Mouse (Mus musculus) NIH3T3 (cell line): Measurements from ENCODE around the gene R3hdm4.
"Not testable (repeated sequence)": the region's sequence is repeated elsewhere in the genome, so short reads cannot be mapped to it uniquely, and the experiment has no call there.

Experiments
- DNase-seq: peaks from one replicate; pipeline ENCODE4 v3.0.0-alpha.2; 2012; ENCODE audit warnings: low read depth

R3hdm4 gene

GRCm38 (mm10) chr10:79897316-79898245, 23.4 kb downstream of the R3hdm4 start:
- no peak for DNase-seq

DNA sequence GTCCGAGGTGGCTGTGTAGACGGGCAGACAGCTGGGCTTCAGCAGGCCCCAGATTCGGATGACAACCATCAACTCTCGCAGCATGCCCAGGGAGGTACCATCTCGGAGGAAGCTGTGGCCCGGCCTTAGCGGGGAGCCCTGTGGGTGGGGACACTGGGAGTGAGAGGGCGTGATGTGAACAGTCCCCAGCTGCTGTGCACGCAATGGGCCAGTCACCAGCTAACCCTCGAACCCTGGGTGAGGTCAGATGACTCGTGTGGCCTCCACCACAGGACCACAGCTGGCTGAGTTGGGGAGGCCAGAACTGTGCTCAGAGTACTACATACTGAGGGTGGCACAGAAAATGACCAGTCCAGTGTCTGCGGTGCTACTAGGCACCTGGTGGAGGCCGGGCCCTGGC, 24.2 kb downstream of the R3hdm4 start:
- DNase-seq: no peak

- DNase-seq: no peak
These were observed 24.7 kb downstream of the R3hdm4 start for GRCm38 (mm10) chr10:79896306-79896705.

- peak; percentile 89 for DNase-seq
These were observed 28.4 kb downstream of the R3hdm4 start for GRCm38 (mm10) chr10:79892451-79893118.

- DNase-seq: no peak
These were observed 30.3 kb downstream of the R3hdm4 start, which contains the start of gene Cfd for GRCm38 (mm10) chr10:79890670-79891069. Gene Cfd, plus strand, starts transcription at chr10:79890853.

DNA sequence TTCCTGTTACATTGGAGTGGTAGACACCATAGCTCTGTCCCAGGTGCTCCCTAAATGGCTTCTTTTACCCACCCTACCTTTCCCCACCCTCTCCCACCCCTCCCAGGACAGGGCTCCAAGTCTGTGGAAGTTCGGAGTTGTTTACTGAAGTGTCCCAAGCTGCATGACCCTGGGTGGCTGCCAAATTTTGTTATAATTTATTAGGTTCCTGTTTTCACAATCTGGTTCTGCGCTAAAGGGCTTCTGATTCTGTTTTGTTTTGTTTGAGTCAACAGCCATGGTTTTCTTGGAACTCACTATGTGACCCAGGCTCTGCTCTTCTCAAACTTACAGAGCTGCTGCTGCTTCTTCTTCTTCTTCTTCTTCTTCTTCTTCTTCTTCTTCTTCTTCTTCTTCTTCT, 31.6 kb downstream of the R3hdm4 start:
- DNase-seq: no peak

DNA sequence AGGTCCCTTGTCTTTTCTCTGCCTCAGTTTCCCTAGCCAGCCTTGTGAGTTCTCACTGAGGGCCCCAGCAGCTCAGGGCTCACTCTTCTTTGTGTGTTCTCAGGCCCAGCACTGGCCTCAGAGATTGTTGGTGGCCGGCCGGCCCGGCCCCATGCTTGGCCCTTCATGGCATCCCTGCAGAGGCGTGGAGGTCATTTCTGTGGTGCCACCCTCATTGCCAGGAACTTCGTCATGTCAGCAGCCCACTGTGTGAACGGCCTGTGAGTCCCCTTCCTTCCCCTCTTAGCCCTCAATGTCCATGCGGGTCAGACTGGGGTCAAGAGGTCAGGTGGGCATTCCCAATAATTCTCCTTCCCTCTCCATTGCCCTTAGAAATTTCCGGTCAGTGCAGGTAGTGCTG, 34.4 kb downstream of the R3hdm4 start:
- DNase-seq: no peak

- no peak for DNase-seq
These were observed 35.0 kb downstream of the R3hdm4 start, which contains the start of gene Elane for GRCm38 (mm10) chr10:79886054-79886453. Gene Elane, plus strand, starts transcription at chr10:79886247.

DNA sequence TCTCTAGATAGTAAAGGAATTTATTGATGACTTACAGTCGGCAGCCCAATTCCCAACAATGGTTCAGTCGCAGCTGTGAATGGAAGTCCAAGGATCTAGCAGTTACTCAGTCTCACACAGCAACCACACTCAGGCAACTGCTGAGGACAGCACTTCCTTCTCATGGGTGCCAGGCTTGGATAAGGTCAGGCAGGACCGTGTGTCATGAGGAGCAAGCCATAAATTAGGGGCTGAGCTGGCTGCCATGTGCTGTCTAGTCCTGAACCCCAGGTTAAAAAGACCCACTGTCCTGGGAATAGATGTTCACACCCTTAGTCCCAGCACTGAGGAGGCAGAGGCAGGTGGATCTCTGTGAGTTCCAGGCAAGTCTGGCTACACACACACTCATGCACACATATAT, 36.1 kb downstream of the R3hdm4 start:
- DNase-seq: not testable (repeated sequence)

GRCm38 (mm10) chr10:79884446-79884845, 36.6 kb downstream of the R3hdm4 start:
- peak; percentile 78 for DNase-seq

DNA sequence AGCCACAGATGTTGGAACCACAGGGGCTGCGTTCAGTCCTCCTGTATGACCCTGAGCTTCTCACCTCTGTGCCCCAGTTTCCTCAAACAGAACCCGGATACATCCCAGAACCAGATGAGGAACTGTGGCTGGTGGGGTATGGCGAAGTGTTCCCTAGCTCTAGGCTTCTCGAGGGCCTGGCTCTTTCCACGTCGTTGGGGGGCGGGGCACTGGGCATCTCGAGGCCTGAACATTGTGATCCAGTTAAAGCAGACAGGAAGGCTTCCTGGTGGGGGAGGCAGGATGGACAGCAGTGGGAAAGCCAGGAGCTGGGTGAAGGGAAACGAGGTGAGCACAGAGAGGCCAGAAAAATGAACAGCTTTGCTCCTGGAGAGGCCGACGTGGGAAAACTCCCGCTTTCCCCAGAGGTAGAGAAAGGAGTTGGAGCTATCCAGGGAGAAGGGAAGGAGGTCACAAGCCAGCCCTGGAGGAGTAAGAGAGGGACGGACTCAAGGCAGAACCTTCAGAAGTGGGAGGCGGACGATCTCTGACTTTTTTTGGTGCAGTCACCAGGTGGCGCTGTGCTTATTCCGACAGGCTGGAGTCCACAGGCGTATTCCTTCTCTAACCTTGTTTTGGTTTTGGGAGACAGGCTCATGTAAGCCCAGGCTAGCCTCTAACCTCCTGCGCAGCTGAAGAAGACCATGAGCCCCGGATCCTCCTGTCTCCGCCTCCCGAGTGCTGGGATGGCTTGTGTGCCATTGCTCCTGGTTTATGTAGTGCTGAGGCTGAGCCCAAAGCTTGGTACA, 37.5 kb downstream of the R3hdm4 start:
- peak; percentile 94 for DNase-seq

DNA sequence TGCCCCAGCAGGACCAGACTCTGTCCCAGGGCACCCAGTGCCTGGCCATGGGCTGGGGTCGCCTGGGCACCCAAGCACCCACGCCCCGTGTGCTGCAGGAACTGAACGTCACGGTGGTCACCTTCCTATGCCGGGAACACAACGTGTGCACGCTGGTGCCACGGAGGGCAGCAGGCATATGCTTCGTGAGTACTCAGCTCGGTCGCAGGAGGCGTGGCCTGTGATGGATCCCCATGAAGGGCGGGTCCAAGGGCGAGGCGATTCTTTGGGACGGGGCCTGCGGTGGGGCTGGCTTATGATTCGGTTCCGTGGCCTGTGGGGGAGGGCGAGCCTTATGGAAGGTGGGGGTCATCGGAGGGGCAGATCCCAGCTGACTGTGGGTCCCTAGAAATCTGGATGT, 39.0 kb downstream of the R3hdm4 start:
- no peak for DNase-seq

- no peak for DNase-seq
These were observed 40.3 kb downstream of the R3hdm4 start for GRCm38 (mm10) chr10:79880721-79881120.

- DNase-seq: no peak
These were observed 41.5 kb downstream of the R3hdm4 start for GRCm38 (mm10) chr10:79879527-79879926.

GRCm38 (mm10) chr10:79877757-79878156, 43.3 kb downstream of the R3hdm4 start:
- no peak for DNase-seq

- no peak for DNase-seq
These were observed 43.8 kb downstream of the R3hdm4 start for GRCm38 (mm10) chr10:79877174-79877573.

GRCm38 (mm10) chr10:79874290-79874862, 46.6 kb downstream of the R3hdm4 start, which contains the start of the genes Prtn3 and Plppr3:
Gene Prtn3, plus strand, starts transcription at chr10:79874476.
Gene Plppr3, minus strand, starts transcription at chr10:79874634.
- DNase-seq: peak; percentile 39

DNA sequence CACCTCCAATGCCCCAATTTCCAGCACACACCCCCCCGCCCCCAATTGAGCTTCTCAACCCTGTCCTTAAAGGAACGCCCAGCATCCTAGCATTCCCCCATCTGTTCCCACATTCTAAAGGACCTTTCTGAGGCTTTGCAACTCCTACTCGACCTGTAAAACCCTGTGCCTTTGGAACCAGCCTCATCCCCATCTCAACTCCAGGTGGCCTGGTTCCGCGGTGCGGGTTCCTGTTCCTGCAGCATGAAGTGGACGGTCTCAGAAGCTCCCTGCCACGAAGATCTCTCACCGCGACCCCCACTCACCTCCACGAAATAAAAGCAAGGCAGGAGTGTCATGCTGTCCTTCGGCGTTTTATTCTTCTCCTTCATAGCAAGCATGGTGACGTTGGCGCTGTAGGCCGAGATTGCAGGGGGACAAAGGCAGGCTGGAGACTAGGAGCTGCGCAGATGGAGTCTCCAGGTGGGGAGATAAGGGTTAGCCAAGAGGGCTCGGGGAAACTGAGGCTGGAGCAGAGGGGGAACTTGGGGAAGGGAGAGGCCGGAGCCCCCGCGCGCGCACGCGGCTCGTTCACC, 47.2 kb downstream of the R3hdm4 start:
- DNase-seq: no peak

- DNase-seq: no peak
These were observed 47.7 kb downstream of the R3hdm4 start for GRCm38 (mm10) chr10:79873313-79873712.

- DNase-seq: no peak
These were observed 48.1 kb downstream of the R3hdm4 start for GRCm38 (mm10) chr10:79872862-79873261.

DNA sequence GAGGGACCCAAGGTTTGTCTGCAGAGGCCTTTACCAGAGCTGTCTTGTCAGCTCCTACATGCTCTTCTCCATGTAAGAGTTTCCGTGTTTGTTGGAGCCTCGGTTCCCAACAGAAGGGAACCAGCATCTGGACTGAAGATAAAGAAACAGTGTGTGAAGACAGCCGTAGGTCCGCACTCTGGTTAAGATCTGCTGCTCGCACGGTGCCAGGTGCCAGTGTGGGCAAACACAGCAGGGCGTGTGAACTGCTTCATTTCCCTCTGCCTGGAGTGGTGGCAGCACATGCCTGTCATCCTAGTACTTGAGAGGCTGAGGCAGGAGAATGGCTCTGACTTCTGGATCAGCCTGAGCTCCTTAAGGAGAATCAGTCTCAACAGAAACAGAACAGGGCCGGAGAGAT, 49.2 kb downstream of the R3hdm4 start:
- DNase-seq: no peak
